Mouse (Mus musculus) activated CD4-positive, CD25-positive, alpha-beta regulatory T cell, adult 4 months (primary cell): ENCODE data around the gene Cep131. TPM values are rescaled to one million over a fixed set of nuclear protein-coding genes. Genes with fewer than 3 reads are reported as not detected.

Experiments
- ATAC-seq: one replicate; pipeline ENCODE4 v1.8.0; 2017
- polyA plus RNA-seq, 2 experiments: library from polyadenylated mRNA; unstranded; fragments of 100-300 nt; shearing (Covaris generic); gene quantifications; one replicate each; pipeline ENCODE4 v1.2.1; 2017

Gene Cep131
- polyA plus RNA-seq, 2 experiments from 2014 or later, result 1.2 to 1.5 TPM

- ATAC-seq, result no peak
Observed at GRCm38 (mm10) chr11:120048252-120048556, 38.4 kb downstream of the Cep131 start.

GRCm38 (mm10) chr11:120047531-120048251 lies 38.9 kb downstream of the Cep131 start:
- no peak for ATAC-seq

- ATAC-seq, result no peak
Observed at GRCm38 (mm10) chr11:120046553-120047191, 40.0 kb downstream of the Cep131 start, which contains the start of gene Aatk. Gene Aatk (minus strand): TSS chr11:120047167.

GRCm38 (mm10) chr11:120045839-120046552 lies 40.6 kb downstream of the Cep131 start:
- no peak for ATAC-seq

GRCm38 (mm10) chr11:120045341-120045740 lies 41.3 kb downstream of the Cep131 start:
- no peak for ATAC-seq

- ATAC-seq, result no peak
Observed at GRCm38 (mm10) chr11:120042141-120042838, 44.3 kb downstream of the Cep131 start.

- ATAC-seq, result no peak
Observed at GRCm38 (mm10) chr11:120041191-120042123, 45.2 kb downstream of the Cep131 start.

- no peak for ATAC-seq
Observed at GRCm38 (mm10) chr11:120040440-120040839, 46.2 kb downstream of the Cep131 start.

GRCm38 (mm10) chr11:120039581-120039980 lies 47.0 kb downstream of the Cep131 start:
- no peak for ATAC-seq

GRCm38 (mm10) chr11:120034762-120035161 lies 51.9 kb downstream of the Cep131 start:
- ATAC-seq, result no peak

GRCm38 (mm10) chr11:120034306-120034705 lies 52.3 kb downstream of the Cep131 start:
- no peak for ATAC-seq

GRCm38 (mm10) chr11:120033473-120033872 lies 53.2 kb downstream of the Cep131 start:
- no peak for ATAC-seq

- no peak for ATAC-seq
Observed at GRCm38 (mm10) chr11:120032052-120032451, 54.6 kb downstream of the Cep131 start.

GRCm38 (mm10) chr11:120030145-120030901 lies 56.3 kb downstream of the Cep131 start:
- ATAC-seq, result no peak

- ATAC-seq, result no peak
Observed at GRCm38 (mm10) chr11:120029431-120030144, 57.0 kb downstream of the Cep131 start.

GRCm38 (mm10) chr11:120028319-120029092 lies 58.1 kb downstream of the Cep131 start:
- no peak for ATAC-seq

- no peak for ATAC-seq
Observed at GRCm38 (mm10) chr11:120026941-120027340, 59.7 kb downstream of the Cep131 start.

GRCm38 (mm10) chr11:120022841-120023240 lies 63.8 kb downstream of the Cep131 start:
- no peak for ATAC-seq

- ATAC-seq, result no peak
Observed at GRCm38 (mm10) chr11:120022216-120022615, 64.4 kb downstream of the Cep131 start.

- ATAC-seq, result no peak
Observed at GRCm38 (mm10) chr11:120021367-120021766, 65.3 kb downstream of the Cep131 start.
